Mouse (Mus musculus) kidney, postnatal 36 days (tissue): ENCODE data around the gene Alk.

ENCODE experiments used
- DNase-seq, 2 experiments: peaks; one replicate each; pipeline ENCODE4 v3.0.0; 2021 to 2022; ENCODE audit warnings: mixed read lengths in 2 of 2

Gene Alk

GRCm38 (mm10) chr17:72120278-72120677 lies 484.1 kb downstream of the Alk start:
- peak in 1 of 2 experiments; percentile 6 for DNase-seq

GRCm38 (mm10) chr17:72118376-72118775 lies 486.1 kb downstream of the Alk start:
- DNase-seq: peak; percentile 21 to 23

- DNase-seq: no peak
Observed at GRCm38 (mm10) chr17:72115271-72115944, 489.0 kb downstream of the Alk start.

GRCm38 (mm10) chr17:72112004-72112403 lies 492.4 kb downstream of the Alk start:
- no peak for DNase-seq

GRCm38 (mm10) chr17:72111528-72111927 lies 492.9 kb downstream of the Alk start:
- DNase-seq: no peak

- no peak for DNase-seq
Observed at GRCm38 (mm10) chr17:72087261-72087703, 517.1 kb downstream of the Alk start.

- no peak for DNase-seq
Observed at GRCm38 (mm10) chr17:72081396-72081795, 523.0 kb downstream of the Alk start.

GRCm38 (mm10) chr17:72076306-72076921 lies 528.0 kb downstream of the Alk start:
- no peak for DNase-seq

- no peak for DNase-seq
Observed at GRCm38 (mm10) chr17:72071871-72072270, 532.6 kb downstream of the Alk start.

GRCm38 (mm10) chr17:72068176-72068575 lies 536.3 kb downstream of the Alk start:
- DNase-seq: no peak

- DNase-seq: no peak
Observed at GRCm38 (mm10) chr17:72062978-72063377, 541.4 kb downstream of the Alk start.

GRCm38 (mm10) chr17:72059312-72059711 lies 545.1 kb downstream of the Alk start:
- DNase-seq: no peak

- no peak for DNase-seq
Observed at GRCm38 (mm10) chr17:72045671-72046070, 558.8 kb downstream of the Alk start.

- DNase-seq: no peak
Observed at GRCm38 (mm10) chr17:72043667-72044390, 560.6 kb downstream of the Alk start.

- DNase-seq: peak; percentile 77 to 87
Observed at GRCm38 (mm10) chr17:72043001-72043666, 561.3 kb downstream of the Alk start.

- no peak for DNase-seq
Observed at GRCm38 (mm10) chr17:72039176-72039948, 565.1 kb downstream of the Alk start.

- DNase-seq: no peak
Observed at GRCm38 (mm10) chr17:72038371-72038770, 566.1 kb downstream of the Alk start.

GRCm38 (mm10) chr17:72030672-72031071 lies 573.8 kb downstream of the Alk start:
- DNase-seq: no peak

- DNase-seq: no peak
Observed at GRCm38 (mm10) chr17:72023323-72023722, 581.1 kb downstream of the Alk start.

GRCm38 (mm10) chr17:72021733-72022669 lies 582.4 kb downstream of the Alk start:
- peak; percentile 89 to 93 for DNase-seq

- DNase-seq: no peak
Observed at GRCm38 (mm10) chr17:72017329-72017728, 587.1 kb downstream of the Alk start.
